Mouse (Mus musculus) adrenal gland, adult 8-10 months (tissue): ENCODE results near the gene Kcnd2. TPM values are rescaled to one million over a fixed set of nuclear protein-coding genes. Genes with fewer than 3 reads are reported as not detected.

ENCODE experiments used
- DNase-seq: peaks from one replicate; pipeline ENCODE4 v3.0.0; 2022
- total RNA-seq, 4 experiments: library from RNA; stranded (reverse); gene quantifications; 2 replicates each; pipeline ENCODE4 v1.2.4; 2022

Gene Kcnd2
- total RNA-seq, 4 experiments from 2014 or later, result 4.3 to 5.3 (median 4.7) TPM

DNA sequence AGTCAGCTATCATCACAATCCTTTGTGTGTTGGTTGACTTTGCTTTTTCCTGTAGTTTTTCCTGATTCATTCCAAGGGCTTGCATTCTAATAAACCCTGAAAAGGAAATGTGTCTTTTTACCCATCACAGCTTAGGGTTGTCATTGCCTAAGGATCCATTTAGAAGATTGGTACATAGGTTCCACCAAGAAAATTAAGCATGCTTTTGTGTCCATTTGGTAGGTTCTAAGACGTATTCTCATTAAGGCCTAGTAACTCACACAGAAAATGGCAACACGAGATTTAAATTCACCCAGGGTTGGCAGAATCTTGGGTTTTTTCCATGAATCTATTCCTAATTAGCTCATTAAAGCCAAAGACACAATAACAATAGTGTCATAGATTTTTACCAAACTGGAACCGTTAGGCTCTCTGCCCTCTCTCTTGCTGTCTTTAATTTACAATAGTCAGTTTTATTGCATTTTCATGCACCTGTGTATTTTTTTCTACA is 477.6 kb downstream of the Kcnd2 start:
- DNase-seq, result no peak

DNA sequence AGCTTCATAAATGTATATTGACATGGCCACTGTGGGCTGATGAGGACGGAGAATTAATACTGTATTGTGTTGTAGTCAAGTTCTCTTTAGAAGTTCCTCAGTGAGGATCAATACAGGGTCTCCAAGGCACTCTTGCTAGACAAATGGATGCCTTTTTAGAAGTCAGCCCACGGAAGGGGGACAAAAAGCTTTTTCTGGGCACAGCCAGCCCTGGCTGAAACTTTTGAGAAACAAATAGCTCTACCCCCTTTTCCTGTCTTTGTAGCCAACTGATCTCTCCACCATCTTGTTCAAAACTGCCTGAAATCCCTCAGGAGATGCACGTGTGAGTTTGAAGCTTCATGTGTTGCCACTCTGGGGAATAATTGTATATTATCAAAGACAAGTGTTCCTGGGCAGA is 482.3 kb downstream of the Kcnd2 start:
- no peak for DNase-seq

DNA sequence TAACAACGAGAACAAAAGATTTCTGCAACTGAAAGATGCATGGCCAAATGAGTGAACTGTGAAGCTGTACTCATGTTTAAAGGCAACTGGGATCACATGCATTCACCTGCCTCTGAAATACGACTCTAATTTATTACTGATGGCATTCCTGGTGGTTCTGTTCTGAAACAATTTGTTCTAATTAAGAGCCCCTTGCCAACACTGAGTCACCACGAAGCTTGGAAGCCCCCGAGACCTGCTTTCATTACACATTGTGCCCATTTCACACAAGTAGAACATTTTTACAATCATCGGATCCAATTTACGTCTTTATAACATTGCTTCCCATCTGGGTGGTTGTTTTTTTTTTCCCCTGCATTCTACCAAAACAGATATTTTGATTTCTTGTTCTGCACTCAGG is 485.8 kb downstream of the Kcnd2 start:
- no peak for DNase-seq

DNA sequence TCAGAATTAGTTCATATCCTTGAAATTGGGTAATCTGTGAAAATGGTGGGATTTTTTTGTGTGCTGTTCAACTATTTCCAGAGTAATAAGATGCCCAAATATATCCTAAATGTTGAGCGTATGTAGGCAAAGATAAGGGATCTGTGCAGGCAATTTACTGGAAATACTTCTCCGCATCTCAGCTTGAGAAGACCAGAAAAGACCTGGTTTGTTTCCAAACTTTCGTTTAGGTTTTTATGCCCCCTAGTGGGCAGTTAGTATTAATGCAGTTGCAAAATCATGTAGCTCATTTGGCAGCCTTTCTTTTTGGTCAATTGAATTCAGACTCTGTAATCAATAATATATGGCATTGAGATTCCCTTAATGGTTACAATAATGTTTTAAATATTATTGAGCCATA is 493.9 kb downstream of the Kcnd2 start:
- no peak for DNase-seq

DNA sequence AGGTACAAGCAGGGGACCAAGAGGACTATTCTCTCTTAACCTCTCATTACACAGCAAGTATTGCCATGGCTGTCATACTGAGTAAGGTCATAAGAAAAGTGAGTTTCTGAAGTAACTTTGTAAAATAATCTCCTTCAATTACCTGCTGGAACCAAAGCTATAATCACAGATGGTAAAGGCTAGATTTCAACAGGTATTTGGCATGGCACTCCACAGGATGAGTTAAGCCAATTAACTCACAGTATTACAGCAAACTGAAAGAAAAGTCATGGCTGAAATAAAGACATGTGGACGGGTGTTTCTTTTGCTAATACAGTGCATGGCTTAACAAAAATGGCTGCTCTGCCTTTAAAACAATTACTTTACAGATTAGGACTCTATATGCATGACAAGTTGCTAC is 503.8 kb downstream of the Kcnd2 start:
- DNase-seq, result no peak

DNA sequence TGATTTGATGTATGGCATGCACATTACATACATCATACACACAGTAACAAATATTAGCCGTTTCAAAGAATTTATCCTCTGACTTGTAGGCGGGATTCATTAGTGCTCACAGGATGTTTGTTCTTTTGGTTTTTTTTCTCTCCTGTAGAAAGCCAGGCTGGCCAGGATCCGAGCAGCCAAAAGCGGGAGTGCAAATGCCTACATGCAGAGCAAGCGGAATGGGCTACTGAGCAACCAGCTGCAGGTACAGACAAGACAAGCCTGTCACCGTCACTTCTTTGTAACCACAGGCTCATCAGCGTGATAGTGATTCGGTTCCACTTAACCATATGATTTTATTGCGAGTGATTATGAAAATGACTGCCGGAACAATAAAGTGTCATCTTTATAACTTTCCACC is 506.9 kb downstream of the Kcnd2 start:
- DNase-seq, result no peak

DNA sequence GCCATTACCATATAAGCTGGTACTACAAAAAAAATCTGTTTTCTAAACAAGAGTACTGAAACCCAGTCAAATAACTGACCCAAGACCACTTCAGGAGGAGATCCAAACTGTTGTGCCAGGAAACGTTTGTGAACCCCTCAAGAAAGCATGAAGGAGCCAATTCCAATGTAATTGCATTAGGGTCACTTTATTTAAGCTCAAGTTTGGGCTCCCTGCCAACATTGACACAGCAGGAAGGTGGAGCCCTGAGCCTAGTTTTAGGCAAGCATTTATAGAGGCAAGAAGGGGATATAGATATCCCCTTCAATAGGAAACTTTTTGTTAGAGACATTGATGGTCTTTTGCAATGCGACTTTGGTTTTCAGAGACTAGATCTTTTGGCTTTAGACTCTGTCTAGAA is 525.3 kb downstream of the Kcnd2 start:
- no peak for DNase-seq

DNA sequence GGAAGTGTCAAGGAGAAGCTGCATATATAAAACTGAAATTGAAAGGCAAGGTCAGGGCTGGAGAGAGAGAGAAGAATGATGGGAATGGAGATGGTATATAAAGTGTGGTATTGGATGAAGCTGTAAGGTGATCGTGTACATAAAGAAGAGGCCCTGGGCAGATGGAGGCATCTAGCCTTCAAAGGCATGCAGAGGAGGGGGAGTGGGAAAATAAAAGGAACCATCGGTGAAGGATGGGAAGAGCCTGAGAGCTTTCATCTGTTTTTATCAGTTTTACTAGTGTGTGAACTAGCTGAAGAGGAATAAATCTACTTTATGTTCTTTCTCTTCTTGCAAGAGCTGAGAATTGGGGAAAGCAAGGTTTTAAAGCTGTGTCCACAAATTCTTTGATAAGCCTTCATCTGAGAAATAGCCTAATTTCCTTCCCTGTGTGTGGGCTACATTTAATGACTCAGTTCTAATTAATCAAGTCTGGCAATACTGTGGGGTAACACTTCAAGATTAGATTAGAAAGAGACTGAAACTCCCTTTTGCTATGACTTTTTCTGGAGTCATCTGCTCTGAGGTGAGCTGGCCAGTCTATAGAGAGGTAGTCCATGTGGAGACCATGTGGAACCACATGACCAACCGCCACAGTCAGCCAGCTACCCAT is 529.4 kb downstream of the Kcnd2 start:
- DNase-seq, result no peak

DNA sequence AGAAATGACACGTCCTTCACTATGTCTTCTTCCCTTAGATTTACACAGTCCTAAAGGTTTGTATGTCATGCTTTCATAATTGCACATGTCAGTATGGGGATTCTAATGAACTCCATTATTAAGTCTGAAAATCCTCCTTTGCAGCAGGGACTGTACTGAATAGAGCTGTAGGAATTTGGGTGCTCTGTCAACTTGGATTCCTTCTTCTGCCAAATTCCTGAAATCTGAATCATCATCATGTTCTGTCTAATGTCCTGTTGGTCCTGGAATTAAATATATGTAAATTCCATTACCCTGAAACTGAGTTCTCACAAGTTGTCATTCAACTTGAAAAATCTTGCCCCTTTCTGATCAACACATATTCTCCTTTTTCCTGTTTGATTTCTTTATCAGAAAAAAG is 532.2 kb downstream of the Kcnd2 start:
- DNase-seq, result no peak

DNA sequence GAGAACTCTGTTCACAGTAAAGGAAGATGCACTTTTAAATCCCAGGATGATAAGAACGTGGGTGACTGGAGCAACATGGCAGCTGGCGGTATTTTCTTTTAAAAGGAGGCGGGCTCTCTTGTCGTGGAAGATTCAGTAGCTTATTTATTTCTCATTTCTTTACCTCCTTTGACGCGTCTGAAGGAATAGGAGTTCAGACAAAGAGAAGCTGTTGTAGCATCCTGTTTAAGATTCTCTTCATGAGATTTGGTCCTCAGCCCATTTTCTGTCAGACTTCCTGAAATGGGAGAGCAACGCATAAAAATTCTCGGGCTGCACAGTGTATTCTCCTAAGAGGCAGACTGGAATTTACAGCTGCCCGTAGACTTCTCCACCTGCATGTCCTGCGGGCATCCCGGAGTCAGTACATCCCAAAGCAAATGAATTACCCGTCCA is 552.5 kb downstream of the Kcnd2 start:
- DNase-seq, result no peak

DNA sequence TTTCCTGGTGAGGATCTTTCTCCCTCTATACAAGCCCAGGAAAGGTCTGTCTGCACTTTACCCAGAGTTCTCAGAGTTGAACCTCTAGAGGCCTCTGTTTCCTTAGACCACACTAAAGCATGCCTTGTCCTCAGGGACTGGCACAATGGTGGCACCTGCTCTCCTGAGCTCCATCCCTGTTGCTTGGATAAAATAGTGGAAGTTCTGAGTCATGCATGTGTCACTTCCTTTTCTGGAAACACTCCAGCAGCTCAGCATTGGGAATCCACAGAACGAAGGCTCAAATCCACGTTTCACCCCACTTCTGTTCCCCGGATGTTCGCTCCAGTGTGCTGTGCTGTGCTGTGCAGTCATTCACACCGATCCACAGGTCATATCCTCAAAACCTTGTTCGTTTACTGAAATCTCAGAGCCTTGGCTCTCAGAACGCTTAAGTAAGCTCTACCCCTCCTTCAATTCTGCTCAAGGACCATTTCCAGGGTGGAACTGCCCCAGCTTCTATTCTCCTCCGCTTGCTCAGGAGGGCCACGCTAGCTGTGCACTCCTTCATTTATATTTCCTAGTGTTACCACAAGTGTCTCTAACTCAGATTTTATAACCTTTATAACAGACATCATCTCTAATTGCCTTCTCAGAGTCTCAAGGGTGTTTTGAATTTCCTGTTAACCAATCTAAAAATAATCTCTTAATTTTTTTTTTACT is 553.6 kb downstream of the Kcnd2 start:
- DNase-seq, result no peak

DNA sequence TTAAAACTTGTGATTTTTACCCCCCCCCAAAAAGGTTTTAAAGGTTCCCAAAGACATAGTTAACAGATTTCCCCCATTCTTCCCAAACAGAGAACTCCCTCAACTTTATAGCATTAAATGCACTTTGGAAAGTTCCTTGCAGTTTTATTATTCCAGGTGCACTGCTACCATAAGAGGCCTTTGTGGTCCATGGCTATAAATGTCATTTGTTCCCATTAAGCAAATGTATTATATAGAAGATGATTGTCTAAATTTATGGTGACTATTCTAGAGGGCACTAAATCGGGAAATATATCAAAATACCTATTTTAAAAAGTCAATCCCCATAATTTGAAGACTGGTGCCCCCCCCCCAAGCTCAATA is 554.1 kb downstream of the Kcnd2 start:
- no peak for DNase-seq

DNA sequence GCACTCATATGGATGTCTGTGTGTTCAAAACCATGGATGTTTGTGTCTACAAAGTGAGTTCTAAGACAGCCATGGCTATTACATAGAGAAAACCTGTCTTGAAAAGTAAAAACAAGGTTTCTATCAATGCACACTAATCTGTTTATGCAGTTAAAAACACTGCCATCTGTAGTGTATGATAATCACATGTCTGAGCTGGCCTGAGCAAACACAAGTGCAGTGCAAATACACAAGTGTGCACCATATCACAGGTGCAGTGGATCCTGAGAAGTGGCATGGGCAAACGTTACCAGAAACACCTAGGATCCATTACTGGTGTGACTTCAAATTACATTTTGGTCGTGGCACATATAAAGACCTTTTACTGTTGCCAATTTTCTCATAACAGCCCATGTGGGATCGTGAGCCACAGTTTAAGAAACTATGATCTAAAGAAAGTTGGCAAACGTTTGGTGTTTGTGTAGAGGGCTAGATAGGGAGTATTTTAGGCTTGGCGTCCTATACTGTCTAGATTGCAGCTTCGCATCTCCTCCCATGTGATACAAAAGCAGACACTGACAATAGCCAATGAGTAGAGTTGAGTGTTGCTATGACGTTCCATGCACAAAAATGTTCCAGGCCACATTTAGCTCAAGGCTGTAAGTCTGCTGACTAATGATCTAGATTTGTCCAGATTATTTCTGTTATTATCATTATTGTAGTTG is 559.1 kb downstream of the Kcnd2 start:
- DNase-seq, result no peak
